Mouse (Mus musculus): ENCODE measurements at regions not wholly inside any gene's neighbourhood (a gene's known extent, or its start where the extent isn't known, plus 50 kb on each side); places are given as distances from the start of the nearest gene placed in this dataset. TPM values are rescaled to one million over a fixed set of nuclear protein-coding genes. Genes with fewer than 3 reads are reported as not detected.

- no peak for TF ChIP-seq CTCF (IDR thresholded peaks at IDR 0.05; ENCODE audit: low read depth)
- DNase-seq (no peak), ATAC-seq (ENCODE audit: insufficient read depth) (no peak)
- 0 out of 2 replicates have a peak, but pooled peaks cover 4% of the 10 kb centered on the region for H3K4me1 ChIP-seq (ENCODE audit: insufficient read depth)
- H3K36me3 ChIP-seq (ENCODE audit: insufficient read depth), result no peaks in the 10 kb centered on the region
- 59% methylated on average over 7 of the region's 7 CpGs for WGBS
- H3K27ac ChIP-seq (ENCODE audit: low read depth), result no peak overlapping the region
- H3K9ac ChIP-seq, result no peak overlapping the region
- no peaks in the 10 kb centered on the region for H3K9me3 ChIP-seq (ENCODE audit: low read depth, low read length)
- no peaks in the 10 kb centered on the region for H3K27me3 ChIP-seq (ENCODE audit: insufficient read depth, low read length)
- no peak overlapping the region for H3K4me3 ChIP-seq (ENCODE audit: low read depth, low read length)
- no peak overlapping the region for H3K4me2 ChIP-seq
Observed at GRCm38 (mm10) chr5:118494649-118495477, 65.6 kb upstream of the Med13l start.

GRCm38 (mm10) chr5:118495478-118495760 is 65.1 kb upstream of the Med13l start:
- Histone ChIP-seq H3K27me3 (ENCODE audit: insufficient read depth, low read length) (no peaks in the 10 kb centered on the region), H3K4me3 (ENCODE audit: low read depth, low read length) (no peak overlapping the region), H3K27ac (ENCODE audit: low read depth) (no peak overlapping the region), H3K9ac (no peak overlapping the region), H3K4me1 (ENCODE audit: insufficient read depth) (0 out of 2 replicates have a peak, but pooled peaks cover 4% of the 10 kb centered on the region), H3K4me2 (no peak overlapping the region), H3K36me3 (ENCODE audit: insufficient read depth) (no peaks in the 10 kb centered on the region), H3K9me3 (ENCODE audit: low read depth, low read length) (no peaks in the 10 kb centered on the region)
- DNase-seq, result no peak
- no peak for ATAC-seq (ENCODE audit: insufficient read depth)
- WGBS, result 58% methylated on average over 2 of the region's 2 CpGs
- no peak for TF ChIP-seq CTCF (IDR thresholded peaks at IDR 0.05; ENCODE audit: low read depth)

GRCm38 (mm10) chr5:118501624-118502023 is 58.9 kb upstream of the Med13l start:
- Histone ChIP-seq H3K27ac (ENCODE audit: low read depth) (no peak overlapping the region), H3K9me3 (ENCODE audit: low read depth, low read length) (no peaks in the 10 kb centered on the region), H3K4me2 (no peak overlapping the region), H3K27me3 (ENCODE audit: insufficient read depth, low read length) (no peaks in the 10 kb centered on the region), H3K4me3 (ENCODE audit: low read depth, low read length) (no peak overlapping the region), H3K4me1 (ENCODE audit: insufficient read depth) (0 out of 2 replicates have a peak, but pooled peaks cover 2% of the 10 kb centered on the region), H3K9ac (no peak overlapping the region), H3K36me3 (ENCODE audit: insufficient read depth) (no peaks in the 10 kb centered on the region)
- ATAC-seq (ENCODE audit: insufficient read depth) (no peak), DNase-seq (no peak)
- WGBS, result 78% methylated on average over 5 of the region's 5 CpGs
- TF ChIP-seq CTCF (IDR thresholded peaks at IDR 0.05; ENCODE audit: low read depth), result no peak

GRCm38 (mm10) chr5:118502991-118503390 is 57.5 kb upstream of the Med13l start:
- ATAC-seq (ENCODE audit: insufficient read depth) (no peak), DNase-seq (peak; percentile 85)
- no peaks in the 10 kb centered on the region for H3K9me3 ChIP-seq (ENCODE audit: low read depth, low read length)
- H3K27me3 ChIP-seq (ENCODE audit: insufficient read depth, low read length), result no peaks in the 10 kb centered on the region
- no peak overlapping the region for H3K4me3 ChIP-seq (ENCODE audit: low read depth, low read length)
- no peak overlapping the region for H3K9ac ChIP-seq
- no peak overlapping the region for H3K27ac ChIP-seq (ENCODE audit: low read depth)
- no peak overlapping the region; the same call in 1 of the 2 replicates for H3K4me2 ChIP-seq
- 0 out of 2 replicates have a peak, but pooled peaks cover 2% of the 10 kb centered on the region for H3K4me1 ChIP-seq (ENCODE audit: insufficient read depth)
- TF ChIP-seq CTCF (IDR thresholded peaks at IDR 0.05; ENCODE audit: low read depth), result no peak
- H3K36me3 ChIP-seq (ENCODE audit: insufficient read depth), result no peaks in the 10 kb centered on the region
- WGBS, result 37% methylated on average over 15 of the region's 15 CpGs

- Histone ChIP-seq H3K36me3 (ENCODE audit: insufficient read depth) (no peaks in the 10 kb centered on the region), H3K27ac (ENCODE audit: low read depth) (no peak overlapping the region), H3K9ac (no peak overlapping the region), H3K9me3 (ENCODE audit: low read depth, low read length) (no peaks in the 10 kb centered on the region), H3K4me2 (no peak overlapping the region), H3K4me1 (ENCODE audit: insufficient read depth) (0 out of 2 replicates have a peak, but pooled peaks cover 2% of the 10 kb centered on the region), H3K27me3 (ENCODE audit: insufficient read depth, low read length) (no peaks in the 10 kb centered on the region), H3K4me3 (ENCODE audit: low read depth, low read length) (no peak overlapping the region)
- TF ChIP-seq CTCF (IDR thresholded peaks at IDR 0.05; ENCODE audit: low read depth), result no peak
- DNase-seq, result peak; percentile 26
- ATAC-seq (ENCODE audit: insufficient read depth), result no peak
- WGBS, result 74% methylated on average over 10 of the region's 10 CpGs
Observed at GRCm38 (mm10) chr5:118504170-118504569, 56.3 kb upstream of the Med13l start.

- Histone ChIP-seq H3K36me3 (ENCODE audit: insufficient read depth) (no peaks in the 10 kb centered on the region), H3K4me1 (ENCODE audit: insufficient read depth) (0 out of 2 replicates have a peak, but pooled peaks cover 2% of the 10 kb centered on the region), H3K9me3 (ENCODE audit: low read depth, low read length) (no peaks in the 10 kb centered on the region), H3K9ac (no peak overlapping the region), H3K4me2 (no peak overlapping the region), H3K27ac (ENCODE audit: low read depth) (no peak overlapping the region), H3K4me3 (ENCODE audit: low read depth, low read length) (no peak overlapping the region), H3K27me3 (ENCODE audit: insufficient read depth, low read length) (no peaks in the 10 kb centered on the region)
- 28% methylated on average over 7 of the region's 7 CpGs for WGBS
- no peak for TF ChIP-seq CTCF (IDR thresholded peaks at IDR 0.05; ENCODE audit: low read depth)
- ATAC-seq (ENCODE audit: insufficient read depth) (no peak), DNase-seq (no peak)
Observed at GRCm38 (mm10) chr5:118504926-118505325, 55.6 kb upstream of the Med13l start.

GRCm38 (mm10) chr5:118509871-118510270 is 50.6 kb upstream of the Med13l start:
- no peaks in the 10 kb centered on the region for H3K9me3 ChIP-seq (ENCODE audit: low read depth, low read length)
- H3K27me3 ChIP-seq (ENCODE audit: insufficient read depth, low read length), result no peaks in the 10 kb centered on the region
- no peak for TF ChIP-seq CTCF (IDR thresholded peaks at IDR 0.05; ENCODE audit: low read depth)
- peaks cover 10% of the 10 kb centered on the region for H3K4me1 ChIP-seq (ENCODE audit: insufficient read depth)
- H3K4me2 ChIP-seq, result no peak overlapping the region
- H3K36me3 ChIP-seq (ENCODE audit: insufficient read depth), result no peaks in the 10 kb centered on the region
- DNase-seq (no peak), ATAC-seq (ENCODE audit: insufficient read depth) (no peak)
- no peak overlapping the region for H3K27ac ChIP-seq (ENCODE audit: low read depth)
- no peak overlapping the region for H3K9ac ChIP-seq
- H3K4me3 ChIP-seq (ENCODE audit: low read depth, low read length), result no peak overlapping the region
- 40% methylated on average over 5 of the region's 5 CpGs for WGBS

Small RNAs in the stretch of these regions (microRNA-seq; reads per million reads assigned to microRNA genes)
- gene Gm26455 (ENCODE audit: borderline number of aligned reads), result not detected
